Mouse (Mus musculus) heart, embryonic 10.5 days (tissue): Measurements from ENCODE around the gene Nagk. TPM values are rescaled to one million over a fixed set of nuclear protein-coding genes. Genes with fewer than 3 reads are reported as not detected.
"Not testable (repeated sequence)": the region's sequence is repeated elsewhere in the genome, so short reads cannot be mapped to it uniquely, and the experiment has no call there.

Experiments used
- DNase-seq: peaks from one replicate; pipeline ENCODE4 v3.0.0-alpha.2; 2017; ENCODE audit warnings: low spot score
- H3K27ac ChIP-seq: fragments of 300-500 bp; sonication (generic); 2 replicates; pipeline ENCODE4 v1.5.1; 2016; ENCODE audit warnings: mild to moderate bottlenecking
- H3K27me3 ChIP-seq: fragments of 300-500 bp; sonication (generic); 2 replicates; pipeline ENCODE4 v1.6.1; 2016; ENCODE audit warnings: mild to moderate bottlenecking; ENCODE audit not compliant: poor library complexity, insufficient read depth, severe bottlenecking
- H3K36me3 ChIP-seq: fragments of 300-500 bp; sonication (generic); 2 replicates; pipeline ENCODE4 v1.6.1; 2016; ENCODE audit warnings: mild to moderate bottlenecking, moderate library complexity
- H3K4me1 ChIP-seq: fragments of 300-500 bp; sonication (generic); 2 replicates; pipeline ENCODE4 v1.6.1; 2016; ENCODE audit warnings: mild to moderate bottlenecking
- H3K4me3 ChIP-seq: fragments of 300-500 bp; sonication (generic); 2 replicates; pipeline ENCODE4 v1.5.1; 2016; ENCODE audit warnings: mild to moderate bottlenecking, moderate library complexity
- H3K9me3 ChIP-seq: fragments of 300-500 bp; sonication (generic); 2 replicates; pipeline ENCODE4 v1.6.1; 2016; ENCODE audit warnings: mild to moderate bottlenecking, moderate library complexity
- WGBS: fragments of 180-500 bp; shearing (Covaris S2); methylation state at CpG from one replicate; pipeline ENCODE4 v1.1.7; 2016; 5-methylcytosine and 5-hydroxymethylcytosine counted together
- polyA plus RNA-seq: library from polyadenylated mRNA; unstranded; fragments of >200 nt; fragmentation: Nextera tagmentation; extraction: Ambion mirVana; gene quantifications from 2 replicates; pipeline ENCODE4 v1.2.1, GENCODE M21; 2016

Nagk gene
- polyA plus RNA-seq, 1 experiment from 2014 or later = 44.1 TPM

- 84% methylated on average over 7 of the region's 7 CpGs for WGBS
- no peak overlapping the region for H3K27ac ChIP-seq
- H3K4me1 ChIP-seq = peaks cover 11% of the 10 kb centered on the region
- no peak overlapping the region for H3K4me3 ChIP-seq
- no peaks in the 10 kb centered on the region for H3K27me3 ChIP-seq
- DNase-seq = no peak
- H3K36me3 ChIP-seq = peaks cover 3% of the 10 kb centered on the region
- no peaks in the 10 kb centered on the region for H3K9me3 ChIP-seq
Measured at GRCm38 (mm10) chr6:83778306-83778705, 16.5 kb upstream of the Nagk start.

- DNase-seq = no peak
- Histone ChIP-seq H3K27me3 (no peaks in the 10 kb centered on the region), H3K4me3 (no peak overlapping the region), H3K4me1 (peaks cover 10% of the 10 kb centered on the region), H3K9me3 (no peaks in the 10 kb centered on the region), H3K36me3 (no peaks in the 10 kb centered on the region), H3K27ac (no peak overlapping the region)
- WGBS = 6% methylated on average over 5 of the region's 5 CpGs
Measured at GRCm38 (mm10) chr6:83779026-83779425, 15.8 kb upstream of the Nagk start.

GRCm38 (mm10) chr6:83786426-83786825 is 8.4 kb upstream of the Nagk start:
- H3K9me3 ChIP-seq = no peaks in the 10 kb centered on the region
- no peaks in the 10 kb centered on the region for H3K36me3 ChIP-seq
- H3K27ac ChIP-seq = no peak overlapping the region
- DNase-seq = no peak
- peaks cover 9% of the 10 kb centered on the region; the same call in 1 of the 2 replicates for H3K27me3 ChIP-seq
- peaks cover 8% of the 10 kb centered on the region for H3K4me1 ChIP-seq
- no peak overlapping the region for H3K4me3 ChIP-seq
- 70% methylated on average over 3 of the region's 3 CpGs for WGBS

- peak; percentile 69 for DNase-seq
- Histone ChIP-seq H3K9me3 (no peaks in the 10 kb centered on the region), H3K27ac (no peak overlapping the region), H3K36me3 (no peaks in the 10 kb centered on the region), H3K4me1 (peaks cover 11% of the 10 kb centered on the region), H3K4me3 (no peak overlapping the region), H3K27me3 (peaks cover 9% of the 10 kb centered on the region; the same call in 1 of the 2 replicates)
- WGBS = 67% methylated on average over 7 of the region's 7 CpGs
Measured at GRCm38 (mm10) chr6:83788554-83788953, 6.2 kb upstream of the Nagk start.

GRCm38 (mm10) chr6:83790533-83790932 is 4.2 kb upstream of the Nagk start:
- H3K9me3 ChIP-seq, H3K36me3 ChIP-seq, H3K4me3 ChIP-seq, H3K27ac ChIP-seq, H3K27me3 ChIP-seq, DNase-seq: not testable (repeated sequence)
- H3K4me1 ChIP-seq = peaks cover 23% of the 10 kb centered on the region
- 82% methylated on average over 5 of the region's 5 CpGs for WGBS

GRCm38 (mm10) chr6:83791251-83791890 is 3.4 kb upstream of the Nagk start:
- 58% methylated on average over 4 of the region's 4 CpGs for WGBS
- H3K36me3 ChIP-seq = no peaks in the 10 kb centered on the region
- H3K4me1 ChIP-seq = peaks cover 26% of the 10 kb centered on the region
- H3K4me3 ChIP-seq = no peak overlapping the region
- H3K9me3 ChIP-seq = no peaks in the 10 kb centered on the region
- no peak overlapping the region for H3K27ac ChIP-seq
- peaks cover 9% of the 10 kb centered on the region; the same call in 1 of the 2 replicates for H3K27me3 ChIP-seq
- peak; percentile 62 for DNase-seq

GRCm38 (mm10) chr6:83795492-83795900 is 714 bp downstream of the Nagk start:
- no peak for DNase-seq
- H3K27me3 ChIP-seq = no peaks in the 10 kb centered on the region
- peaks cover 15% of the 10 kb centered on the region for H3K36me3 ChIP-seq
- peak overlapping the region; percentile 96 for H3K27ac ChIP-seq
- 6% methylated on average over 13 of the region's 13 CpGs for WGBS
- H3K9me3 ChIP-seq = no peaks in the 10 kb centered on the region
- peaks cover 21% of the 10 kb centered on the region for H3K4me1 ChIP-seq
- H3K4me3 ChIP-seq = peak overlapping the region; percentile 81

- Histone ChIP-seq H3K4me3 (no peak overlapping the region), H3K27ac (no peak overlapping the region), H3K4me1 (peaks cover 15% of the 10 kb centered on the region), H3K9me3 (no peaks in the 10 kb centered on the region), H3K36me3 (peaks cover 27% of the 10 kb centered on the region), H3K27me3 (no peaks in the 10 kb centered on the region)
- WGBS = 58% methylated on average over 3 of the region's 3 CpGs
- no peak for DNase-seq
Measured at GRCm38 (mm10) chr6:83796686-83797085, 1.9 kb downstream of the Nagk start.

- 92% methylated on average over 5 of the region's 5 CpGs for WGBS
- Histone ChIP-seq H3K4me3 (no peak overlapping the region), H3K4me1 (no peaks in the 10 kb centered on the region), H3K27ac (no peak overlapping the region), H3K27me3 (no peaks in the 10 kb centered on the region), H3K9me3 (no peaks in the 10 kb centered on the region), H3K36me3 (peaks cover 51% of the 10 kb centered on the region)
- DNase-seq = no peak
Measured at GRCm38 (mm10) chr6:83802033-83802432, 7.3 kb downstream of the Nagk start.

GRCm38 (mm10) chr6:83802846-83803245 is 8.1 kb downstream of the Nagk start:
- Histone ChIP-seq H3K4me3 (no peak overlapping the region), H3K9me3 (no peaks in the 10 kb centered on the region), H3K36me3 (peaks cover 56% of the 10 kb centered on the region), H3K4me1 (no peaks in the 10 kb centered on the region), H3K27ac (no peak overlapping the region), H3K27me3 (no peaks in the 10 kb centered on the region)
- DNase-seq = no peak
- 91% methylated on average over 3 of the region's 3 CpGs for WGBS

- Histone ChIP-seq H3K4me3 (no peak overlapping the region), H3K27me3 (no peaks in the 10 kb centered on the region), H3K36me3 (peaks cover 41% of the 10 kb centered on the region), H3K27ac (no peak overlapping the region), H3K4me1 (no peaks in the 10 kb centered on the region), H3K9me3 (no peaks in the 10 kb centered on the region)
- DNase-seq = no peak
- 92% methylated on average over 3 of the region's 3 CpGs for WGBS
Measured at GRCm38 (mm10) chr6:83815801-83816200, 21.0 kb downstream of the Nagk start.

- Histone ChIP-seq H3K4me3 (no peak overlapping the region), H3K27me3 (no peaks in the 10 kb centered on the region), H3K36me3 (peaks cover 22% of the 10 kb centered on the region), H3K4me1 (no peaks in the 10 kb centered on the region), H3K27ac (no peak overlapping the region), H3K9me3 (no peaks in the 10 kb centered on the region)
- DNase-seq = no peak
- 83% methylated on average over 1 of the region's 1 CpGs for WGBS
Measured at GRCm38 (mm10) chr6:83818996-83819395, 24.2 kb downstream of the Nagk start.

GRCm38 (mm10) chr6:83820727-83821515 is 26.1 kb downstream of the Nagk start:
- Histone ChIP-seq H3K27me3 (no peaks in the 10 kb centered on the region), H3K4me1 (no peaks in the 10 kb centered on the region), H3K27ac (no peak overlapping the region), H3K9me3 (no peaks in the 10 kb centered on the region), H3K36me3 (peaks cover 15% of the 10 kb centered on the region), H3K4me3 (no peak overlapping the region)
- DNase-seq = no peak
- WGBS = 70% methylated on average over 2 of the region's 2 CpGs
